Mouse (Mus musculus) CH12.LX (cell line): ENCODE measurements around the gene Lrrc23. TPM values are rescaled to one million over a fixed set of nuclear protein-coding genes. Genes with fewer than 3 reads are reported as not detected.
A peak's percentile ranks its signal among the peaks of the same experiment; 100 is the strongest.

Experiments used
- DNase-seq: peaks from one replicate; pipeline ENCODE4 v3.0.0-alpha.2; 2013; ENCODE audit errors: extremely low read depth
- H3K27ac ChIP-seq: 2 replicates; pipeline ENCODE4 v1.5.1; 2012; ENCODE audit warnings: low read depth, mild to moderate bottlenecking, control low read depth, moderate library complexity; ENCODE audit not compliant: insufficient read depth
- H3K27me3 ChIP-seq: replicated peaks from 2 replicates; pipeline ENCODE3; 2012; ENCODE audit warnings: inconsistent platforms
- H3K36me3 ChIP-seq, 2 experiments: replicated peaks in 1 of 2; 2 replicates each; pipeline versions ENCODE3 to v1.6.1; 2012; ENCODE audit warnings: inconsistent platforms in 1 of 2, low read length in 1 of 2, mild to moderate bottlenecking in 1 of 2, mixed read lengths in 1 of 2, moderate library complexity in 1 of 2; ENCODE audit not compliant: control insufficient read depth in 1 of 2, insufficient read depth in 1 of 2
- H3K4me1 ChIP-seq, 2 experiments: 2 replicates each; pipeline ENCODE4 v1.6.1; 2012; ENCODE audit warnings: inconsistent platforms in 1 of 2, moderate library complexity in 1 of 2; ENCODE audit not compliant: insufficient read depth in 2 of 2, control insufficient read depth in 1 of 2
- H3K4me2 ChIP-seq: 2 replicates; pipeline ENCODE4 v1.6.1; 2012; ENCODE audit warnings: low read depth, mild to moderate bottlenecking, control low read depth; ENCODE audit not compliant: poor library complexity, insufficient read depth, severe bottlenecking
- H3K4me3 ChIP-seq, 3 experiments: fragments of 150-350 bp in 1 of 3; sonication (generic) in 1 of 3; replicated peaks in 1 of 3; 2 replicates each; pipeline versions ENCODE3 to v1.5.1; 2011 to 2012; ENCODE audit warnings: low read depth in 2 of 3, low read length in 2 of 3, mild to moderate bottlenecking in 2 of 3, moderate library complexity in 2 of 3, control low read depth in 1 of 3, improper control_type of control experiment in 1 of 3, inconsistent platforms in 1 of 3, mixed read lengths in 1 of 3; ENCODE audit not compliant: poor library complexity in 1 of 3
- H3K79me2 ChIP-seq: replicated peaks from 2 replicates; pipeline ENCODE4 v1.6.1; 2012; ENCODE audit warnings: mild to moderate bottlenecking, moderate library complexity; ENCODE audit not compliant: control insufficient read depth, poor library complexity, insufficient read depth, severe bottlenecking; ENCODE audit errors: extremely low read depth
- H3K9ac ChIP-seq: 2 replicates; pipeline ENCODE4 v1.6.1; 2012; ENCODE audit warnings: low read depth, mild to moderate bottlenecking, control low read depth, moderate library complexity; ENCODE audit not compliant: insufficient read depth
- H3K9me3 ChIP-seq: replicated peaks from 2 replicates; pipeline ENCODE3; 2012; ENCODE audit warnings: low read length, inconsistent platforms, mixed read lengths
- BHLHE40 ChIP-seq: IDR thresholded peaks from 2 replicates; pipeline ENCODE4 v1.6.1; 2011; ENCODE audit warnings: mild to moderate bottlenecking, low read depth, low read length, improper control_type of control experiment
- CHD2 ChIP-seq: IDR thresholded peaks from 2 replicates; pipeline ENCODE4 v1.6.1; 2011; ENCODE audit warnings: low read length, improper control_type of control experiment
- CTCF ChIP-seq, 2 experiments: IDR thresholded peaks in 1 of 2; conservative IDR thresholded peaks in 1 of 2; 2 replicates each; pipeline ENCODE4 v1.5.1; 2011 to 2012; ENCODE audit warnings: low read depth in 2 of 2, low read length in 2 of 2, improper control_type of control experiment in 1 of 2, inconsistent platforms in 1 of 2, mild to moderate bottlenecking in 1 of 2, moderate library complexity in 1 of 2
- ELF1 ChIP-seq: IDR thresholded peaks from 2 replicates; pipeline ENCODE4 v1.6.1; 2014; ENCODE audit warnings: low read depth, mild to moderate bottlenecking, inconsistent platforms, low read length, improper control_type of control experiment
- ETS1 ChIP-seq: conservative IDR thresholded peaks from 2 replicates; pipeline ENCODE4 v1.6.1; 2012; ENCODE audit warnings: low read depth, mild to moderate bottlenecking, inconsistent platforms, low read length, improper control_type of control experiment, moderate library complexity
- GABPA ChIP-seq: IDR thresholded peaks from 2 replicates; pipeline ENCODE4 v1.6.1; 2012; ENCODE audit warnings: low read depth, low read length, improper control_type of control experiment, inconsistent platforms; ENCODE audit not compliant: insufficient replicate concordance
- HCFC1 ChIP-seq: IDR thresholded peaks from 2 replicates; pipeline ENCODE4 v1.6.1; 2012; ENCODE audit warnings: low read depth, mild to moderate bottlenecking, inconsistent platforms, low read length, improper control_type of control experiment
- JUN ChIP-seq: IDR thresholded peaks from 2 replicates; pipeline ENCODE4 v1.6.1; 2011; ENCODE audit warnings: low read depth, mild to moderate bottlenecking, low read length, improper control_type of control experiment, moderate library complexity; ENCODE audit not compliant: insufficient read depth
- MAFK ChIP-seq: IDR thresholded peaks from 2 replicates; pipeline ENCODE4 v1.6.1; 2011; ENCODE audit warnings: low read length, improper control_type of control experiment; ENCODE audit not compliant: insufficient replicate concordance
- MAX ChIP-seq: IDR thresholded peaks from 2 replicates; pipeline ENCODE4 v1.6.1; 2011; ENCODE audit warnings: low read length, improper control_type of control experiment
- MEF2A ChIP-seq: IDR thresholded peaks from 2 replicates; pipeline ENCODE4 v1.6.1; 2014; ENCODE audit warnings: low read depth, mild to moderate bottlenecking, inconsistent platforms, low read length, improper control_type of control experiment, borderline replicate concordance
- NELFE ChIP-seq: IDR thresholded peaks from 2 replicates; pipeline ENCODE4 v1.6.1; 2011; ENCODE audit warnings: low read depth, low read length, improper control_type of control experiment
- POLR2AphosphoS2 ChIP-seq: IDR thresholded peaks from 2 replicates; pipeline ENCODE4 v1.6.1; 2011; ENCODE audit warnings: low read depth, low read length, improper control_type of control experiment
- RAD21 ChIP-seq: IDR thresholded peaks from 2 replicates; pipeline ENCODE4 v1.6.1; 2011; ENCODE audit warnings: low read depth, mild to moderate bottlenecking, low read length, improper control_type of control experiment, moderate library complexity
- SIN3A ChIP-seq: IDR thresholded peaks from 2 replicates; pipeline ENCODE4 v1.6.1; 2012; ENCODE audit warnings: low read length, improper control_type of control experiment, inconsistent platforms
- TBP ChIP-seq: conservative IDR thresholded peaks from 2 replicates; pipeline ENCODE4 v1.6.1; 2011; ENCODE audit warnings: low read depth, low read length, improper control_type of control experiment
- TCF12 ChIP-seq: IDR thresholded peaks from 2 replicates; pipeline ENCODE4 v1.6.1; 2014; ENCODE audit warnings: low read depth, mild to moderate bottlenecking, inconsistent platforms, low read length, improper control_type of control experiment
- USF1 ChIP-seq: IDR thresholded peaks from 2 replicates; pipeline ENCODE4 v1.6.1; 2014; ENCODE audit warnings: low read depth, mild to moderate bottlenecking, inconsistent platforms, low read length, improper control_type of control experiment
- USF2 ChIP-seq: conservative IDR thresholded peaks from 2 replicates; pipeline ENCODE4 v1.6.1; 2011; ENCODE audit warnings: low read depth, low read length, improper control_type of control experiment
- ZC3H11A ChIP-seq: IDR thresholded peaks from 2 replicates; pipeline ENCODE4 v1.6.1; 2012; ENCODE audit warnings: low read depth, mild to moderate bottlenecking, inconsistent platforms, low read length, improper control_type of control experiment
- ZMIZ1 ChIP-seq: IDR thresholded peaks from 2 replicates; pipeline ENCODE4 v1.6.1; 2012; ENCODE audit warnings: low read depth, mild to moderate bottlenecking, inconsistent platforms, low read length, improper control_type of control experiment
- ZNF384 ChIP-seq: IDR thresholded peaks from 2 replicates; pipeline ENCODE4 v1.6.1; 2012; ENCODE audit warnings: low read depth, low read length, improper control_type of control experiment, inconsistent platforms
- dilution Hi-C: fragments of 300-500 bp; cut with MboI; formaldehyde crosslinking; loops from 2 replicates; pipeline ENCODE4 v1.14.3; 2020; ENCODE audit warnings: low sequenced_read_pairs; ENCODE audit not compliant: extremely low pct_unique_long_range_greater_than_20kb, extremely low pct_ligation_motif_present
- in situ Hi-C: fragments of 300-500 bp; cut with MboI; formaldehyde crosslinking; loops from 3 replicates; pipeline ENCODE4 v1.14.3; 2019; ENCODE audit warnings: low sequenced_read_pairs, low pct_ligation_motif_present, low pct_unique_long_range_greater_than_20kb, mixed read lengths
- polyA plus RNA-seq: library from polyadenylated mRNA; unstranded; fragments of >175 nt; gene quantifications from 2 replicates; pipeline ENCODE4 v1.2.1, GENCODE M21; 2012; ENCODE audit warnings: low read depth; ENCODE audit not compliant: insufficient read length
- total RNA-seq, 2 experiments: library from RNA; depleted of rRNA; stranded (reverse); fragments of 300-350 nt in 1 of 2; fragments of >200 nt in 1 of 2; gene quantifications; 2 replicates each; pipeline ENCODE4 v1.2.3; 2012 to 2014

The Lrrc23 gene
- total and polyA plus RNA-seq, 3 experiments: 0.20 TPM; not detected in 2

- Histone ChIP-seq H3K9ac (no peak overlapping the region), H3K36me3 (peaks cover 14 to 23% of the 10 kb centered on the region in 2 experiments), H3K27ac (no peak overlapping the region), H3K4me3 (no peak overlapping the region), H3K9me3 (no peaks in the 10 kb centered on the region), H3K27me3 (peaks cover 19% of the 10 kb centered on the region), H3K4me1 (peaks cover 7 to 33% of the 10 kb centered on the region in 2 experiments), H3K4me2 (no peak overlapping the region), H3K79me2 (no peaks in the 10 kb centered on the region)
- TF ChIP-seq MAFK: no peak
- TF ChIP-seq CTCF (conservative IDR thresholded peaks at IDR 0.05 in 1 of 2, IDR thresholded peaks at IDR 0.05 in 1 of 2; ENCODE audit: low read depth in 2 of 2, low read length in 2 of 2): no peak
- no peak for TF ChIP-seq NELFE
- TF ChIP-seq MEF2A: no peak
- no peak for TF ChIP-seq GABPA
- no peak for TF ChIP-seq USF1
- no peak for TF ChIP-seq ZNF384
- no peak for TF ChIP-seq BHLHE40
- TF ChIP-seq ZC3H11A: no peak
- no peak for TF ChIP-seq TCF12
- TF ChIP-seq TBP: no peak
- no peak for TF ChIP-seq ELF1
- TF ChIP-seq RAD21: no peak
- TF ChIP-seq HCFC1: no peak
- no peak for TF ChIP-seq MAX
- no peak for TF ChIP-seq JUN
- TF ChIP-seq ETS1: no peak
- TF ChIP-seq ZMIZ1: no peak
- TF ChIP-seq USF2: no peak
- no peak for TF ChIP-seq SIN3A
- dilution Hi-C loops: no loop called here
- DNase-seq: no peak
- in situ Hi-C loops: no loop called here
These were observed 9.0 kb downstream of the Lrrc23 start for GRCm38 (mm10) chr6:124770511-124770910.

GRCm38 (mm10) chr6:124770013-124770412, 9.5 kb downstream of the Lrrc23 start:
- DNase-seq: no peak
- Histone ChIP-seq H3K36me3 (peaks cover 15 to 27% of the 10 kb centered on the region in 2 experiments), H3K27ac (no peak overlapping the region), H3K4me3 (peak overlapping the region; percentile 40 to 98 (median 67)), H3K9me3 (no peaks in the 10 kb centered on the region), H3K4me1 (peaks cover 7 to 33% of the 10 kb centered on the region in 2 experiments), H3K79me2 (no peaks in the 10 kb centered on the region), H3K27me3 (peaks cover 19% of the 10 kb centered on the region), H3K9ac (peak overlapping the region; percentile 86; the same call in 1 of the 2 replicates), H3K4me2 (no peak overlapping the region)
- no peak for TF ChIP-seq POLR2AphosphoS2
- TF ChIP-seq CHD2: 0 out of 2 replicates have a peak, but pooled peaks have one; percentile 36
- in situ Hi-C loops: no loop called here
- dilution Hi-C loops: no loop called here
